Mouse (Mus musculus): ENCODE measurements around the gene Dusp16. TPM values are rescaled to one million over a fixed set of nuclear protein-coding genes. Genes with fewer than 3 reads are reported as not detected.

The Dusp16 gene
- polyA plus RNA-seq, 1 experiment from 2014 or later: 17.0 TPM

DNA sequence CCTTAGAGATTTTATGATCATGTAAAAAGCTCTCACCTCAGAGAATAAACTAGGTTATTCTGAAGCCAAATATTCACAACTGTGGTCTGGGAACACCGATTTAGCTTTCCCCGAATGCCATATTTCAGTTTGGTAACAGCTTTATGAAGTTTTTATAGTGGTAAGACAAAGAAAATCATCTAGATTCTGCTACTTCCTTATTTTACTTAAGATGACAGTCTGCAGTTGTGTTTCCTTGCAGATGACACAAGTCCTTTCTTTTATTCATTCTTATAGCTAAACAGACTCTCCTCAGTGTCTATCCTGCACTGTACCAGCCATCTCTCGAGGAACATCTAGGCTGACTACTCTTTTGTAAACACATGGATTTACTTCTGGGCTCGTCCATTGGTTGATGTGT lies 86.0 kb downstream of the Dusp16 start:
- no peak overlapping the region for H3K9ac ChIP-seq (replicated peaks)
- H3K4me1 ChIP-seq: no peaks in the 10 kb centered on the region
- H3K9me3 ChIP-seq: no peaks in the 10 kb centered on the region
- H3K36me3 ChIP-seq: no peaks in the 10 kb centered on the region; the same call in 1 of the 2 replicates
- ATAC-seq (ENCODE audit: low FRiP score, low read depth): no peak
- H3K27ac ChIP-seq (replicated peaks): no peak overlapping the region
- no peak overlapping the region for H3K4me2 ChIP-seq (replicated peaks)
- 88% methylated on average over 4 of the region's 4 CpGs for WGBS
- H3K27me3 ChIP-seq: no peaks in the 10 kb centered on the region
- H3K4me3 ChIP-seq: no peak overlapping the region

DNA sequence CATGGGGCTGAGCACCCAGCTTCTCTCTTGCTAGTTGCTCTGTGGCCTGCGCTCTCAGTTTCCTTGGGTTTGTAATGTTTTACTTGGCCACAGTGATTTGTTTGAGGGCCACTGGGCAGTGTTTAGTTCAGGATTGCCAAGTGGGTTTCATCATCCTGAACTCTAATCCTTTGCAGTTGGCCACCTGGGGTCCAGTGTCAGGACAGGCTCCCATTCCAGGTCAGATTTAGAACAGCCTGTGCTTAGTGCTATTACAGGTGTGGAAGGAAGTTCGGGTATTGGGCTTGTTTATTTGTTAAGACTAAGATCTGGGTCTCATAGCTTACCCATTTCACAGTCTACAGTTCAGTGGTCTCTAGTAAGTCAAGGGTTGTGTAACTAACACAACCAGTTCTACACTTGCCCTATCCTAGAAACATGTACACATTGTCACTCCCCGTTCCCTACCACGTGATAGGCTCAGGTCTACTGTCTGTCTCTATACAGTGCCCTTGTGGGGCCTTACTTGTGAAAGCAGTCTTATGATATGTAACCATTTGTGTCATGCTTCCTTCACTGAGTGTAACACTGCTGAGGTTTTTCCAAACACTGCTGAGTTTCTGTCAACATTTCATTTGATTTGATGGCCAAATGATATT lies 89.3 kb downstream of the Dusp16 start:
- Histone ChIP-seq H3K9ac (replicated peaks) (no peak overlapping the region), H3K27ac (replicated peaks) (no peak overlapping the region), H3K4me2 (replicated peaks) (no peak overlapping the region), H3K27me3 (no peaks in the 10 kb centered on the region), H3K9me3 (no peaks in the 10 kb centered on the region), H3K4me1 (peaks cover 3% of the 10 kb centered on the region; the same call in 1 of the 2 replicates), H3K4me3 (no peak overlapping the region), H3K36me3 (no peaks in the 10 kb centered on the region)
- WGBS: 94% methylated on average over 4 of the region's 4 CpGs
- no peak for ATAC-seq (ENCODE audit: low FRiP score, low read depth)

DNA sequence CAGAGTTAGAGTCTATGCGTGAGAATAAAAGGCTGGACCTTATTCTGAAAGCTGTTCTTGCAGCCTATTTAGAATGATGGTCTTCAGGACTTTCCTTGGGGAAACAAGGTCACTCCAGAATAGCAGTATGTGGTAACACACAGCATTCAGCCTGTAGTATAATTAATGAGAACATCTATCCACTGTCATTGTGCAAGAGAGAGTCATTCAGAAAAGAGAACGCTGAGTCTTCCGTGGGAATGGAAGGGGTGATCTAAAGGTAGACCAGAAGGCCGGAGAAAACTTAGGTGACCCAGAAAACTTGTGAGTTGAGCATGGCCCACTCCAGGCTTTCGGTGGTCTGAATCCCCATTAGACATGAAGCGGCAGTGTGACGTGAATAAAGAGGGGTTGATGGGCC lies 90.2 kb downstream of the Dusp16 start:
- no peaks in the 10 kb centered on the region for H3K27me3 ChIP-seq
- no peaks in the 10 kb centered on the region for H3K36me3 ChIP-seq
- WGBS: 96% methylated on average over 7 of the region's 7 CpGs
- peaks cover 3% of the 10 kb centered on the region; the same call in 1 of the 2 replicates for H3K4me1 ChIP-seq
- no peak overlapping the region for H3K4me3 ChIP-seq
- no peak overlapping the region for H3K27ac ChIP-seq (replicated peaks)
- no peak overlapping the region for H3K4me2 ChIP-seq (replicated peaks)
- H3K9ac ChIP-seq (replicated peaks): no peak overlapping the region
- H3K9me3 ChIP-seq: no peaks in the 10 kb centered on the region
- no peak for ATAC-seq (ENCODE audit: low FRiP score, low read depth)

- ATAC-seq (ENCODE audit: low FRiP score, low read depth): no peak
- H3K9ac ChIP-seq (replicated peaks): no peak overlapping the region
- no peaks in the 10 kb centered on the region for H3K9me3 ChIP-seq
- H3K27ac ChIP-seq (replicated peaks): no peak overlapping the region
- H3K27me3 ChIP-seq: no peaks in the 10 kb centered on the region
- no peaks in the 10 kb centered on the region for H3K36me3 ChIP-seq
- 92% methylated on average over 6 of the region's 6 CpGs for WGBS
- peaks cover 3% of the 10 kb centered on the region; the same call in 1 of the 2 replicates for H3K4me1 ChIP-seq
- H3K4me2 ChIP-seq (replicated peaks): no peak overlapping the region
- H3K4me3 ChIP-seq: no peak overlapping the region
Observed at GRCm38 (mm10) chr6:134701211-134701602, 91.2 kb downstream of the Dusp16 start.

DNA sequence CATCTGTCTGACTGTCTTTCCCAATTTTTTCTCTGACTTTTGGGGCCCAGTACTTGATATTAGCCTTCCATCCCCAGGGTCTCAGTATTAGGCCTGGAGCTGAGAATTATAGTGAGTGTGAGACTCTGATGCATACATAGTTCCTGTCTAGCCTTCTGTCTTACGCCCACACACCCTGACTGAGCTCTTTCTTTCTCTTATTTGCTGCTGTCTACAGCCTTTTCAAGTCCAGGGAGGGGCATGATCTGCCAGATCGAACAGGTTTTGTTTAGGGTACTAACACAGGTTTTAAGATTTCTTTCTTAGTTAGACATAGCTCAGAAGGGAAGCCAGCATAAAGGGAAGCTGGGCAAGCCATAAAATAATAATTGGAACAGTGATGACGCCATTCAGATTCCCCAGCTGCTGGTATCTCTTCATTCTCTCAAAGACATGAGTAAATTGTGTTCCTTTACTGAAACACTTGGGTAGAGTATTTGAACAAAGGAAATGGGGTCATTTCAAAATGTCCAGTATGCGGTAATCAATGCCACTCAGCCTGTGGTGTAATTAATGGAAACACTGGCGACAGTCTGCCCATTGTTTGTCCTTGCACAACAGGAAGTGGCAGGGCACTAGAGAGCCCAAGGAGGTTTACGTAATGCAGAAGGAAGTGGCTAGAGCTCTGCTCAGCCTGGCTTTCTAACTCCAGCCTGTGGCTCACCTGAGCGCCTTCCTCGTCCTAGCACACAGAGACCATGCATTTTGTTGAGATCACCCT lies 91.8 kb downstream of the Dusp16 start:
- WGBS: 76% methylated on average over 8 of the region's 8 CpGs
- H3K27ac ChIP-seq (replicated peaks): no peak overlapping the region

GRCm38 (mm10) chr6:134698243-134698642 lies 94.2 kb downstream of the Dusp16 start:
- H3K27me3 ChIP-seq: no peaks in the 10 kb centered on the region
- H3K4me2 ChIP-seq (replicated peaks): no peak overlapping the region
- no peaks in the 10 kb centered on the region for H3K9me3 ChIP-seq
- no peaks in the 10 kb centered on the region for H3K36me3 ChIP-seq
- peaks cover 3% of the 10 kb centered on the region; the same call in 1 of the 2 replicates for H3K4me1 ChIP-seq
- no peak for ATAC-seq (ENCODE audit: low FRiP score, low read depth)
- 94% methylated on average over 5 of the region's 5 CpGs for WGBS
- no peak overlapping the region for H3K9ac ChIP-seq (replicated peaks)
- no peak overlapping the region for H3K4me3 ChIP-seq
- no peak overlapping the region for H3K27ac ChIP-seq (replicated peaks)

More for the DNA sequence above, 91.8 kb downstream of the Dusp16 start:
- no peak overlapping the region for H3K4me3 ChIP-seq
- no peaks in the 10 kb centered on the region for H3K27me3 ChIP-seq
- H3K4me2 ChIP-seq (replicated peaks): no peak overlapping the region
- no peak overlapping the region for H3K9ac ChIP-seq (replicated peaks)
- peaks cover 3% of the 10 kb centered on the region; the same call in 1 of the 2 replicates for H3K4me1 ChIP-seq
- H3K9me3 ChIP-seq: no peaks in the 10 kb centered on the region
- no peaks in the 10 kb centered on the region for H3K36me3 ChIP-seq
- ATAC-seq (ENCODE audit: low FRiP score, low read depth): no peak

DNA sequence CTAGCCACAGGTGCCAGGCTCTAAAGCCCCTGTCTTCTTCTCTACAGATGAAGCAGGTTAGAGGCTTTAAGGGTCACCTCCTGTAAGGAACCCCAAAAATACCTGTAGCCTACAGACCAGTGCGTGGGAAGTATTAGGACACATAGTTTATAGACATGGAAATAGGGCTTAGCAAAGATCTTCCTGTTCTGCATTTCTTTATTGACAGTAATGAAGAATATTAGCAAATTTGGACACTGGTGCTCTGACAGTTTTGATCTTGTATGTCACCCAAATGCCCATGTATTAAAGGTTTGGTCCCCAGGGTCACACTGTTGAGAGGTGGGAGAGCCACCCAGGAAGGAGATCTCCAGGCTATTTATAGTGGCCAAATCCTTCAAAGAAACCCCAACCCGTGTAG lies 95.9 kb downstream of the Dusp16 start:
- no peak overlapping the region for H3K4me2 ChIP-seq (replicated peaks)

DNA sequence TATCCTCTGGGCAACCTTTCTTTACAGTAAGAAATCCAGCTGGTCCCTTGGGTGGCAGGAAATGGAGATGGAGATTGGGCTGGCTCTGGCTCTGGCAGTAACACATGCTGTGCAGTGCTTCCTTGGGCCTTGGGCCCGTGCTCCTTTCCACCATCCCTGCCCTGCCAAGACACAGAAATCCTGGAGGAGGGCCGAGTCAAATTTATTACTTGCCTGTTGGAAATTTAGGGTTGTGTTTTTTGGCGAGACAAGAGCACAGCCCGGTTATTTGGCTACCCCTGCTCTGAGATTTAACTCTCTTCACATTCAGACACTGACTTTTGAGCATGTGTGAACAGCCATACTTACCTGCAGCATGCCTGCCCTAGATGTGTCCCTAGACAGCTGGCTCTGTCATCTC lies 96.3 kb downstream of the Dusp16 start:
- peaks cover 3% of the 10 kb centered on the region; the same call in 1 of the 2 replicates for H3K4me1 ChIP-seq
- no peak overlapping the region for H3K4me2 ChIP-seq (replicated peaks)
- 76% methylated on average over 4 of the region's 4 CpGs for WGBS

More for the DNA sequence above, 95.9 kb downstream of the Dusp16 start:
- ATAC-seq (ENCODE audit: low FRiP score, low read depth): no peak
- H3K27me3 ChIP-seq: no peaks in the 10 kb centered on the region
- no peak overlapping the region for H3K9ac ChIP-seq (replicated peaks)
- H3K9me3 ChIP-seq: no peaks in the 10 kb centered on the region
- WGBS: 83% methylated on average over 2 of the region's 2 CpGs
- no peak overlapping the region for H3K4me3 ChIP-seq
- no peaks in the 10 kb centered on the region for H3K36me3 ChIP-seq
- H3K27ac ChIP-seq (replicated peaks): no peak overlapping the region
- H3K4me1 ChIP-seq: peaks cover 3% of the 10 kb centered on the region; the same call in 1 of the 2 replicates

GRCm38 (mm10) chr6:134695625-134696024 lies 96.8 kb downstream of the Dusp16 start:
- ATAC-seq (ENCODE audit: low FRiP score, low read depth): no peak
- Histone ChIP-seq H3K4me3 (no peak overlapping the region), H3K9me3 (no peaks in the 10 kb centered on the region), H3K27ac (replicated peaks) (no peak overlapping the region), H3K9ac (replicated peaks) (no peak overlapping the region), H3K27me3 (no peaks in the 10 kb centered on the region), H3K36me3 (no peaks in the 10 kb centered on the region), H3K4me1 (no peaks in the 10 kb centered on the region), H3K4me2 (replicated peaks) (no peak overlapping the region)
- WGBS: 89% methylated on average over 3 of the region's 3 CpGs

More for the DNA sequence above, 96.3 kb downstream of the Dusp16 start:
- H3K36me3 ChIP-seq: no peaks in the 10 kb centered on the region
- ATAC-seq (ENCODE audit: low FRiP score, low read depth): no peak
- H3K9ac ChIP-seq (replicated peaks): no peak overlapping the region
- no peaks in the 10 kb centered on the region for H3K27me3 ChIP-seq
- H3K4me3 ChIP-seq: no peak overlapping the region
- no peak overlapping the region for H3K27ac ChIP-seq (replicated peaks)
- no peaks in the 10 kb centered on the region for H3K9me3 ChIP-seq

- no peak for ATAC-seq (ENCODE audit: low FRiP score, low read depth)
Observed at GRCm38 (mm10) chr6:134694988-134695387, 97.4 kb downstream of the Dusp16 start.

DNA sequence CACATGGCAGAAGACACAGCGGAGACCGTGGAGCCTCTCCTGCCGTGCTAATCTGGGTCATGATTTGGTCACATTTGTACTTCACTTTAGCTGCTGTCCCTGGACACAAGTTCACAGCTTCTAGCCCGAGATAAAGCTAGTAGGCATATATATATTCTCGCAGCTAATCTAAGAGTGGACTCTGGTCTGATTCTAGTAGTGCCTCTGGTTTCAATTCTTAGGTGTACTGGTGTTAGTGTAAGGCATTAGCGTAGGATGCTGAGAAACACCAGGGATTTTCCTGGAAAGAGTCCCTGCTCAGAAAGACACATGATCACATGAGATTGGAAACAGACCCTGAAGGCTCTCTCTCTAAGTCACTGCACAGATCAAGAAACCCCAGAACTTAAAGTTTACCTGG lies 97.9 kb downstream of the Dusp16 start:
- no peaks in the 10 kb centered on the region for H3K36me3 ChIP-seq
- H3K9me3 ChIP-seq: no peaks in the 10 kb centered on the region

More at GRCm38 (mm10) chr6:134694988-134695387, 97.4 kb downstream of the Dusp16 start:
- no peaks in the 10 kb centered on the region for H3K36me3 ChIP-seq
- H3K9me3 ChIP-seq: no peaks in the 10 kb centered on the region
- H3K4me3 ChIP-seq: no peak overlapping the region
- no peaks in the 10 kb centered on the region for H3K27me3 ChIP-seq
- no peaks in the 10 kb centered on the region for H3K4me1 ChIP-seq
- H3K9ac ChIP-seq (replicated peaks): no peak overlapping the region
- no peak overlapping the region for H3K4me2 ChIP-seq (replicated peaks)
- H3K27ac ChIP-seq (replicated peaks): no peak overlapping the region
- WGBS: 96% methylated on average over 3 of the region's 3 CpGs

GRCm38 (mm10) chr6:134685515-134685914 lies 106.9 kb downstream of the Dusp16 start:
- Histone ChIP-seq H3K27ac (replicated peaks) (no peak overlapping the region), H3K27me3 (no peaks in the 10 kb centered on the region), H3K4me3 (no peak overlapping the region), H3K36me3 (no peaks in the 10 kb centered on the region), H3K4me1 (peaks cover 4% of the 10 kb centered on the region; the same call in 1 of the 2 replicates), H3K9me3 (no peaks in the 10 kb centered on the region), H3K9ac (replicated peaks) (no peak overlapping the region), H3K4me2 (replicated peaks) (no peak overlapping the region)
- no peak for ATAC-seq (ENCODE audit: low FRiP score, low read depth)
- WGBS: 70% methylated on average over 6 of the region's 6 CpGs

More for the DNA sequence above, 97.9 kb downstream of the Dusp16 start:
- no peak overlapping the region for H3K27ac ChIP-seq (replicated peaks)
- H3K4me3 ChIP-seq: no peak overlapping the region
- H3K4me1 ChIP-seq: no peaks in the 10 kb centered on the region
- ATAC-seq (ENCODE audit: low FRiP score, low read depth): no peak
- no peaks in the 10 kb centered on the region for H3K27me3 ChIP-seq
- 88% methylated on average over 6 of the region's 6 CpGs for WGBS
- H3K4me2 ChIP-seq (replicated peaks): no peak overlapping the region
- no peak overlapping the region for H3K9ac ChIP-seq (replicated peaks)

All from midbrain, embryonic 12.5 days (tissue).